Mouse (Mus musculus): ENCODE data around the gene Zmym4. TPM values are rescaled to one million over a fixed set of nuclear protein-coding genes. Genes with fewer than 3 reads are reported as not detected.
"Not testable (repeated sequence)": the region's sequence is repeated elsewhere in the genome, so short reads cannot be mapped to it uniquely, and the experiment has no call there.

Gene Zmym4
- total RNA-seq, 1 experiment from 2014 or later = 60.9 TPM

GRCm38 (mm10) chr4:126958682-126959081, 9.3 kb downstream of the Zmym4 start:
- no peak for ATAC-seq (replicated peaks in 1 of 2; ENCODE audit: insufficient read depth in 1 of 2, low FRiP score in 2 of 2, low TSS enrichment in 1 of 2, low read depth in 1 of 2, poor library complexity in 2 of 2, severe bottlenecking in 2 of 2)

DNA sequence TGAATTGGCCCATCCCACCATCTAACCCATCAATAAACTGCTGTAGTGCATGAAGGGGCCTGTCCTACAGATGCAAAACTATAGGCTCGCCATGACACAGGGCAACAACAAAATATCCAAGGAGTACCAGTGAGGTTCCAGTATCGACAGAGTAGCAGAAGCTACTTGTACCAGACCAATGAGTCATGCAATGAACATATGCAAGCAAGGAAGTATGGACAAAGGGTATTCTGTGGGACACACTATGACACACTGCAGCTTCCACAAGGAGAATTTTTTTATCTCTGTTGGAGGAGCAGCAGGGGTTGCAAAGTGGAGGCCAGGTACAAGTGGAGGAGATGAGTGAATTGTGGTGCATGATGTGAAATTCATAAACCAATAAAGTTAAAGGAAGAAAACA, 9.7 kb downstream of the Zmym4 start:
- no peak for ATAC-seq (replicated peaks in 1 of 2; ENCODE audit: insufficient read depth in 1 of 2, low FRiP score in 2 of 2, low TSS enrichment in 1 of 2, low read depth in 1 of 2, poor library complexity in 2 of 2, severe bottlenecking in 2 of 2)

GRCm38 (mm10) chr4:126957434-126957833, 10.5 kb downstream of the Zmym4 start:
- ATAC-seq (replicated peaks in 1 of 2; ENCODE audit: insufficient read depth in 1 of 2, low FRiP score in 2 of 2, low TSS enrichment in 1 of 2, low read depth in 1 of 2, poor library complexity in 2 of 2, severe bottlenecking in 2 of 2) = no peak

GRCm38 (mm10) chr4:126950801-126951200, 17.1 kb downstream of the Zmym4 start:
- ATAC-seq (replicated peaks in 1 of 2; ENCODE audit: insufficient read depth in 1 of 2, low FRiP score in 2 of 2, low TSS enrichment in 1 of 2, low read depth in 1 of 2, poor library complexity in 2 of 2, severe bottlenecking in 2 of 2) = not testable (repeated sequence)

DNA sequence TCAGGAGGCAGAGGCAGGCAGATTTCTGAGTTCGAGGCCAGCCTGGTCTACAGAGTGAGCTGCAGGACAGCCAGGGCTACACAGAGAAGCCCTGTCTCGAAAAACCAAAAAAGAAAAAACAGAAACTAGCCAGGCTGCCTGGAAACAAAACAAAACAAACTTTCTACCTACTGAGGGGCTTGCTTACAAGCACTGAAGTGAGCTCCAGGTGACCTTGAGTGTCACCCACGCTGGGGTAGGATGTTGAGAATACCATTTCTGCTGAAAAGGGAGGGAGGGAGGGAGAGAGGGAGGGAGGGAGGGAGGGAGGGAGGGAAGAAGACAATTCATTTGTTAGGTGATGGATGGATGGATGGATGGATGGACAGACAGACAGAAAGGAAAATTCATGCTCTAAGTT, 24.5 kb downstream of the Zmym4 start:
- ATAC-seq (replicated peaks in 1 of 2; ENCODE audit: insufficient read depth in 1 of 2, low FRiP score in 2 of 2, low TSS enrichment in 1 of 2, low read depth in 1 of 2, poor library complexity in 2 of 2, severe bottlenecking in 2 of 2) = no peak

DNA sequence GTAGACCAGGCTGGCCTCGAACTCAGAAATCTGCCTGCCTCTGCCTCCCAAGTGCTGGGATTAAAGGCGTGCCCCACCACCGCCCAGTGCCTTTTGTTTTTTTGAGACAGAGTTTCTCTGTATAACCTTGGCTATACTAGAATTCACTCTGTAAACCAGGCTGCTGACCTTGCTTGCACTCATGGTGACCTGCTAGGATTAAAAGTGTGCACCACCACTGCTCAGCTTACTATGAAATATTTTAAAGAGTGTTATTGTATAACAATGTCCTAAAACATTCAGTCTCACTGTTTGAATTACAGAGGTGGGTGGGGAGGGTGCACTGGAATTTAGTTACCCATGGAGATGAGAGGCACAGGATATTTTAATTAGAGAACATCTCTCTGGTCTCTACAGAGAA, 25.1 kb downstream of the Zmym4 start:
- ATAC-seq (replicated peaks in 1 of 2; ENCODE audit: insufficient read depth in 1 of 2, low FRiP score in 2 of 2, low TSS enrichment in 1 of 2, low read depth in 1 of 2, poor library complexity in 2 of 2, severe bottlenecking in 2 of 2) = no peak

- no peak for ATAC-seq (replicated peaks in 1 of 2; ENCODE audit: insufficient read depth in 1 of 2, low FRiP score in 2 of 2, low TSS enrichment in 1 of 2, low read depth in 1 of 2, poor library complexity in 2 of 2, severe bottlenecking in 2 of 2)
Observed at GRCm38 (mm10) chr4:126927701-126928100, 40.2 kb downstream of the Zmym4 start.

DNA sequence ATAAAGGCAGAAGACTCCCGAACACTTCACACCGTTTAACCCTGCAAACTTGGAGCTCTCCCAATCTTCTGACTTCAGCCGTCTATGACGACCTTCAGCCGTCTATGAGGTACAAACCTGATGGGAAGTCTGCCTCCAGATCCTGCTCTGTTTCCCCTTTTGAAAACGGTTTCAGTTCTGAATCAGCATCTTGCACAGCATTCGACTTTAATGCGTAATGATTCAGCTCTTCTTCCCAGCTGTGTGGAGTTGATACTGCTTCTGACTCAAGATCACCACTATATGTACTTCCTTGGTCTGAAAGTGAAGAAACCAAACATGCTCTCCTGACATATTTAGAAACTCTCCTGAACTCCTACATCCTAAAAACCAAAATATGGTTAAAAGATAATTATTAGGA, 78.1 kb downstream of the Zmym4 start:
- peak; percentile 53 to 56 for ATAC-seq (replicated peaks in 1 of 2; ENCODE audit: insufficient read depth in 1 of 2, low FRiP score in 2 of 2, low TSS enrichment in 1 of 2, low read depth in 1 of 2, poor library complexity in 2 of 2, severe bottlenecking in 2 of 2)

DNA sequence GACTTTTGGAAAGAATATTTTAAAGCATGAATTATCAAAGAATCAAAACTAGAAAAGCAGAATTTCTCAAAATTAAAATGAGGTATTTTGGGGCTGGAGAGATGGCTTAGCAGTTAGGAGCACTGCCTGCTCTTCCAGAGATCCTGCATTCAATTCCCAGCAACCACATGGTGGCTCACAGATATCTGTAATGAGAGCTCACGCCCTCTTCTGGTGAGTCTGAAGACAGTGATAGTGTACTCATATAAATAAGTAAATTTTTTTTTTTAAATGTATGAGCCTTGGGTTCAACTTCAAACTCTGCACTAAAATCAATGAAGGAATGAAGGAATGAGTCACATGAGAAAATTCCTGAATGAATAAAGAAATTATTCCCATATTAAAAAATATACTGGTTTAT, 82.0 kb downstream of the Zmym4 start:
- no peak for ATAC-seq (replicated peaks in 1 of 2; ENCODE audit: insufficient read depth in 1 of 2, low FRiP score in 2 of 2, low TSS enrichment in 1 of 2, low read depth in 1 of 2, poor library complexity in 2 of 2, severe bottlenecking in 2 of 2)

- ATAC-seq (replicated peaks in 1 of 2; ENCODE audit: insufficient read depth in 1 of 2, low FRiP score in 2 of 2, low TSS enrichment in 1 of 2, low read depth in 1 of 2, poor library complexity in 2 of 2, severe bottlenecking in 2 of 2) = no peak
Observed at GRCm38 (mm10) chr4:126883602-126884001, 84.3 kb downstream of the Zmym4 start.

- no peak for ATAC-seq (replicated peaks in 1 of 2; ENCODE audit: insufficient read depth in 1 of 2, low FRiP score in 2 of 2, low TSS enrichment in 1 of 2, low read depth in 1 of 2, poor library complexity in 2 of 2, severe bottlenecking in 2 of 2)
Observed at GRCm38 (mm10) chr4:126879560-126880275, 88.2 kb downstream of the Zmym4 start.

DNA sequence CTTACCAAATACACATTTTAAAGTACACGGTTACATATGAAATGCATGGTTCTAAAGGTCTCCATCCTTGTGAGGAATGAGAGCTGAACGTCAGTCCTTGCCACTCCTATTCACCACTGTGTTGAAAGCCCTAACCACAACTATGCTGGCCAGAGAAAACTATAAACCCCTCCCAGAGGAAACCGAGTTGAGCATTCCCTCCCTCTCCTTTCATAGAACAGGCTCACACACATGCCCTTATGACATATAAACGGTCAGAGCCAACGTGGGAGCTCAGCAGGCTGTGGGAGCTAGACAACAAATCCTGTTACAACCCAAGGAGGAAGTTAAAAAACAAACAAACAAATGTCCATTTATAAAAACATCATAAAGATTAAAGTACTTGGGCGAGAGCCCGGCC, 95.2 kb downstream of the Zmym4 start:
- ATAC-seq (replicated peaks in 1 of 2; ENCODE audit: insufficient read depth in 1 of 2, low FRiP score in 2 of 2, low TSS enrichment in 1 of 2, low read depth in 1 of 2, poor library complexity in 2 of 2, severe bottlenecking in 2 of 2) = no peak

DNA sequence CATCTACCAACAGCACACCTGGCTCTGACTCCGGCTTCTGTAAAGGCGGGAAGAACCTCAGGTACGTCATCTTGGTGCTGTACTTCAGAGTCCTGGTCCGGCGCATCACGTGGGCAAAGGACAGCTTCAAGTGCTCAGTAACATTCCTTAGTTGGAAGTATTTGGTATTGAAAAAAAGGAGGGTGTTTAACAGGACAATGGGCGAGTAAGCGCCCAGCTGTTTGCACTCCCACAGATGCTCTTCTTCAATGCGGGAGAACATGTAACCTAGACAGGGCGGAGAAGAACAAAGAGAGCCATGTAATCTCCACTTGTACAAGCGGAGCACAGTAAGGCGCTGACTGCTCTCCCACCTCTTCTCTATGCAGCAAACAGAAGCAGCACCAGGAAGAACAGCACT, 99.2 kb downstream of the Zmym4 start:
- ATAC-seq (replicated peaks in 1 of 2; ENCODE audit: insufficient read depth in 1 of 2, low FRiP score in 2 of 2, low TSS enrichment in 1 of 2, low read depth in 1 of 2, poor library complexity in 2 of 2, severe bottlenecking in 2 of 2) = no peak

GRCm38 (mm10) chr4:126861514-126862266, 106.2 kb downstream of the Zmym4 start:
- peak; percentile 34 to 66 for ATAC-seq (replicated peaks in 1 of 2; ENCODE audit: insufficient read depth in 1 of 2, low FRiP score in 2 of 2, low TSS enrichment in 1 of 2, low read depth in 1 of 2, poor library complexity in 2 of 2, severe bottlenecking in 2 of 2)

- no peak for ATAC-seq (replicated peaks in 1 of 2; ENCODE audit: insufficient read depth in 1 of 2, low FRiP score in 2 of 2, low TSS enrichment in 1 of 2, low read depth in 1 of 2, poor library complexity in 2 of 2, severe bottlenecking in 2 of 2)
Observed at GRCm38 (mm10) chr4:126860268-126860986, 107.5 kb downstream of the Zmym4 start.

DNA sequence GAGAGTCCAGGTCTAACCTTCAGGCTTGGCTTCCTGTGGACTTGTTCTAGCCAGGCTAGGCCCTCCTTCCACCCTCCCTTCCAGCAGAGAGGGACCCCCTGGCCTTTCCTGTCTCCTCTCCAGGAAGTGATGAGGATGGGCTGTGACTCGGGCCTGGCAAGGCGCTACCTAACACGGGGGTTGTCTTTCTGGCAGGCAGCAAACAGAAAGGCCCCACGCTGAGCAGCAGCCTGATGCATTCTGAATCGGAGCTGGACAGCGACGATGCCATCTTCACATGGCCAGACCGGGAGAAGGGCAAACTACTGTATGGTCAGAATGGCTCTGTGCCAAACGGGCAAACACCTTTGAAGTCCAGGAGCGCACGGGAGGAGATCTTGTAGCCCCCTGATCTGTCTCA, 115.0 kb downstream of the Zmym4 start:
- ATAC-seq (replicated peaks in 1 of 2; ENCODE audit: insufficient read depth in 1 of 2, low FRiP score in 2 of 2, low TSS enrichment in 1 of 2, low read depth in 1 of 2, poor library complexity in 2 of 2, severe bottlenecking in 2 of 2) = no peak

- no peak for ATAC-seq (replicated peaks in 1 of 2; ENCODE audit: insufficient read depth in 1 of 2, low FRiP score in 2 of 2, low TSS enrichment in 1 of 2, low read depth in 1 of 2, poor library complexity in 2 of 2, severe bottlenecking in 2 of 2)
Observed at GRCm38 (mm10) chr4:126850778-126851080, 117.2 kb downstream of the Zmym4 start.

GRCm38 (mm10) chr4:126850019-126850777, 117.7 kb downstream of the Zmym4 start:
- ATAC-seq (replicated peaks in 1 of 2; ENCODE audit: insufficient read depth in 1 of 2, low FRiP score in 2 of 2, low TSS enrichment in 1 of 2, low read depth in 1 of 2, poor library complexity in 2 of 2, severe bottlenecking in 2 of 2) = peak; percentile 34 to 40; a peak in 3 of 4 replicates
